In genomic region chr19:5806051-5806808, GRCm38 (mm10) we compare ENCODE assay signal across 8 mouse cellular contexts. TPM values are rescaled to one million over a fixed set of nuclear protein-coding genes. Genes with fewer than 3 reads are reported as not detected.
DNase-seq lines count a peak whose midpoint lies in the region; ATAC-seq lines count a peak whose summit lies in the region.

No protein-coding gene starts in this region.

- no peak overlapping the region for H3K4me3 ChIP-seq in embryonic facial prominence, embryonic 14.5 days (ENCODE audit: low read depth, low read length)
- no peak overlapping the region for H3K4me3 ChIP-seq in limb, embryonic 10.5 days
- H3K4me3 ChIP-seq in midbrain, embryonic 12.5 days, result no peak overlapping the region

- no peaks in the 10 kb centered on the region for H3K9me3 ChIP-seq in embryonic facial prominence, embryonic 14.5 days (ENCODE audit: control insufficient read depth, low read length)
- no peaks in the 10 kb centered on the region for H3K9me3 ChIP-seq in limb, embryonic 10.5 days (replicated peaks)
- H3K9me3 ChIP-seq in midbrain, embryonic 12.5 days, result no peaks in the 10 kb centered on the region

- no peak for ATAC-seq in embryonic facial prominence, embryonic 14.5 days (ENCODE audit: low read depth)
- no peak for ATAC-seq in midbrain, embryonic 12.5 days (ENCODE audit: low FRiP score, low read depth)
- ATAC-seq in erythroid progenitor cell, adult 5-6 weeks (replicated peaks; ENCODE audit: low FRiP score, poor library complexity, severe bottlenecking), result no peak

- 10% methylated on average over 8 of the region's 8 CpGs for WGBS in embryonic facial prominence, embryonic 14.5 days
- WGBS in limb, embryonic 10.5 days, result 23% methylated on average over 8 of the region's 8 CpGs
- WGBS in midbrain, embryonic 12.5 days, result 3% methylated on average over 8 of the region's 8 CpGs

- peak overlapping the region; percentile 24 for H3K4me2 ChIP-seq in embryonic facial prominence, embryonic 14.5 days (ENCODE audit: low read depth, low read length)
- peak overlapping the region; percentile 13; the same call in 1 of the 2 replicates for H3K4me2 ChIP-seq in midbrain, embryonic 12.5 days (replicated peaks)

- peaks cover 47% of the 10 kb centered on the region for H3K4me1 ChIP-seq in embryonic facial prominence, embryonic 14.5 days (ENCODE audit: control insufficient read depth, insufficient read depth, low read length)
- H3K4me1 ChIP-seq in limb, embryonic 10.5 days, result peaks cover 82% of the 10 kb centered on the region
- peaks cover 63% of the 10 kb centered on the region for H3K4me1 ChIP-seq in midbrain, embryonic 12.5 days

- peak overlapping the region; percentile 87 for H3K27ac ChIP-seq in embryonic facial prominence, embryonic 14.5 days (replicated peaks; ENCODE audit: low read depth, low read length)
- peak overlapping the region; percentile 85 for H3K27ac ChIP-seq in limb, embryonic 10.5 days
- peak overlapping the region; percentile 74 for H3K27ac ChIP-seq in midbrain, embryonic 12.5 days (replicated peaks)

- peak; percentile 42 to 44 for DNase-seq in cerebellum, postnatal 25 days
- DNase-seq in cerebellum, adult 8-10 months, result no peak
- DNase-seq in embryonic facial prominence, embryonic 14.5 days (ENCODE audit: low spot score), result no peak
- DNase-seq in heart, postnatal 25 days (ENCODE audit: low spot score), result peak; percentile 56
- DNase-seq in limb, embryonic 10.5 days (ENCODE audit: low spot score), result no peak
- no peak for DNase-seq in T-cell, adult 2 months (ENCODE audit: low spot score)

- H3K9ac ChIP-seq in embryonic facial prominence, embryonic 14.5 days (ENCODE audit: low read depth, low read length), result peak overlapping the region; percentile 46
- peak overlapping the region; percentile 52 for H3K9ac ChIP-seq in midbrain, embryonic 12.5 days (replicated peaks)

- intact Hi-C loops in heart, postnatal 25 days (cut with DNase I), result no loop called here

- no peaks in the 10 kb centered on the region for H3K36me3 ChIP-seq in embryonic facial prominence, embryonic 14.5 days (ENCODE audit: control insufficient read depth, insufficient read depth, low read length)
- H3K36me3 ChIP-seq in limb, embryonic 10.5 days, result no peaks in the 10 kb centered on the region
- no peaks in the 10 kb centered on the region for H3K36me3 ChIP-seq in midbrain, embryonic 12.5 days

- no peaks in the 10 kb centered on the region for H3K27me3 ChIP-seq in embryonic facial prominence, embryonic 14.5 days (replicated peaks; ENCODE audit: control insufficient read depth, insufficient read depth, low read length)
- H3K27me3 ChIP-seq in limb, embryonic 10.5 days (ENCODE audit: low read depth, poor library complexity, severe bottlenecking), result no peaks in the 10 kb centered on the region
- H3K27me3 ChIP-seq in midbrain, embryonic 12.5 days, result no peaks in the 10 kb centered on the region

RNA-seq across cellular contexts. Expression of gene Scyl1, which starts 35.0 kb away (rescaled TPM):
- polyA plus RNA-seq in embryonic facial prominence, embryonic 14.5 days (2014; fragmentation: Nextera tagmentation; extraction: Ambion mirVana), result 78.3 and 79.8 TPM in 2 replicates
- total RNA-seq in heart, postnatal 25 days (2021), result 10 to 100 TPM; 63.5 to 64.1 TPM
- polyA plus RNA-seq in limb, embryonic 10.5 days (2016; fragmentation: Nextera tagmentation; extraction: Ambion mirVana), result 71.6 and 78.5 TPM in 2 replicates
- polyA plus RNA-seq in midbrain, embryonic 12.5 days (2016; fragmentation: Nextera tagmentation; extraction: Ambion mirVana), result 63.6 and 68.4 TPM in 2 replicates
- 18.4 and 24.1 TPM in 2 replicates for total RNA-seq in erythroid progenitor cell, adult 5-6 weeks (2015; ENCODE audit: low replicate concordance)
- 17.2 and 17.3 TPM in 2 replicates for total RNA-seq in erythroid progenitor cell, adult 5-6 weeks (2017; ENCODE audit: low replicate concordance)

Comparison
In these comparisons a context has a peak if more than half of its experiments do, and no peak if none do; other contexts are left out.
1. DNase-seq: peak in cerebellum, postnatal 25 days (2 of 2) and heart, postnatal 25 days (single experiment); none in cerebellum, adult 8-10 months (single experiment), embryonic facial prominence, embryonic 14.5 days (single experiment), limb, embryonic 10.5 days (single experiment) and T-cell, adult 2 months (single experiment).
2. Peak in every context shown above with its lines, with median percentiles within 50 percentile points of each other: H3K27ac ChIP-seq.